Mouse (Mus musculus): ENCODE measurements around the gene Cmtm6.

DNA sequence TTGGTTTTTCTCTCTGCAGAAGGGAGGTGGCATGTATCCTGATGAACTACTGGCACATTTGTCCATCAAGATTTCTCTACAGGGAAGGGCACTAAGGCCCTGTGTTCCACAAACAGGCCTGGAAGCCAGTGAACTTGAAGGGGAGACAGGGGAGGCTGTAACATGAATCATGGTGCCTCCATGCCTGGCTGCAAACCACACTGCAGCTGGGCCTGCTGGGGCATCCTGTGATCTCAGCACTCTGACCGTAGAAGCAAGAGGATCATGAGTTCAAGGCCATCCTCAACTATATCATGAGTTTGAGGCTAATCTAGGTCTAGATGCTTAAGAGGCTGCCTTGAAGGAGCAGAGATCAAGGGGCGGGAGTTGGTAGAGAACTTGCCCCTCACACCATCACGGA is 45.4 kb downstream of the Cmtm6 start:
- no peak for TF ChIP-seq GATA1 (IDR thresholded peaks at IDR 0.05; ENCODE audit: borderline replicate concordance, low read length)
- TF ChIP-seq FLI1 (IDR thresholded peaks at IDR 0.05; ENCODE audit: low read length), result no peak

Data from megakaryocyte, embryonic 14.5 days (primary cell).